Mouse (Mus musculus) erythroblast, embryonic 14.5 days (primary cell): ENCODE data around the gene Cpsf4.

ENCODE experiments used
- GATA1 ChIP-seq: IDR thresholded peaks from 2 replicates; pipeline ENCODE4 v1.6.1; 2012; ENCODE audit warnings: low read length, inconsistent platforms, mixed read lengths
- TAL1 ChIP-seq: IDR thresholded peaks from 3 replicates; pipeline ENCODE4 v1.6.1; 2012; ENCODE audit warnings: low read length, inconsistent platforms, mixed read lengths

DNA sequence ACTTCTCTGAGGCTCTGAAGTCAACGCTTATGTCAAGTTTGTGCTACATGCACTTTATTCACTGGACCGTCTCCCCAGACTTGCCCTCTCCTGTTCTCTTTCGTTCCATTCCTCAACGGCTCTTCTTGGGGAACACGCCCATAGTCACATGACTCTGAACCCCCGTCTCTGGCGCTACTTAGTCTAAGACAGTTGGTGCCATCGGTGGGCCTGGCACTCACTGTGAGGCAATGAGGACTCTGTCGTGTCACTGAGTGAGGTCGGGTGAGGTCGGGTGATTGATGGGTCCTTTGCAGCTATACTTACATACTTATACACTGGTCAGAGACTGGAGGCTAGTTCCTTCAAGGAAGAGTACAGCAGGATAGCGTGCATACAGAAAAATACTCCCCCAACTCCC is 56.4 kb downstream of the Cpsf4 start:
- TF ChIP-seq TAL1 = no peak
- TF ChIP-seq GATA1 = no peak
